Mouse (Mus musculus): Measurements from ENCODE around the gene Cntd1. TPM values are rescaled to one million over a fixed set of nuclear protein-coding genes. Genes with fewer than 3 reads are reported as not detected.

Cntd1 gene
- polyA plus RNA-seq, 1 experiment from 2014 or later = 0.84 TPM

- peak overlapping the region; percentile 84 for H3K27ac ChIP-seq (ENCODE audit: low read length)
- peak overlapping the region; percentile 63 for H3K4me3 ChIP-seq (ENCODE audit: low read length)
- ATAC-seq = peak; percentile 78
- peak overlapping the region; percentile 68 for H3K9ac ChIP-seq (ENCODE audit: low read depth, low read length)
- H3K36me3 ChIP-seq (ENCODE audit: control insufficient read depth, insufficient read depth, low read length) = no peaks in the 10 kb centered on the region
- H3K4me1 ChIP-seq (ENCODE audit: control insufficient read depth, insufficient read depth, low read length) = peaks cover 29% of the 10 kb centered on the region
- peak overlapping the region; percentile 82 for H3K4me2 ChIP-seq (ENCODE audit: low read depth, low read length)
- no peaks in the 10 kb centered on the region for H3K27me3 ChIP-seq (replicated peaks; ENCODE audit: control insufficient read depth, insufficient read depth, low read length)
- no peaks in the 10 kb centered on the region for H3K9me3 ChIP-seq (ENCODE audit: control insufficient read depth, low read length)
- WGBS = 42% methylated on average over 12 of the region's 12 CpGs
These were observed 1.2 kb upstream of the Cntd1 start for GRCm38 (mm10) chr11:101277381-101278222.

GRCm38 (mm10) chr11:101279193-101279569 lies 369 bp downstream of the Cntd1 start:
- no peaks in the 10 kb centered on the region for H3K27me3 ChIP-seq (replicated peaks; ENCODE audit: control insufficient read depth, insufficient read depth, low read length)
- H3K4me1 ChIP-seq (ENCODE audit: control insufficient read depth, insufficient read depth, low read length) = peaks cover 29% of the 10 kb centered on the region
- 0 out of 2 replicates have a peak, but pooled peaks have one; percentile 8 for ATAC-seq
- no peaks in the 10 kb centered on the region for H3K9me3 ChIP-seq (ENCODE audit: control insufficient read depth, low read length)
- H3K9ac ChIP-seq (ENCODE audit: low read depth, low read length) = 0 out of 2 replicates have a peak overlapping the region, but pooled peaks have one; percentile 68
- no peak overlapping the region for H3K27ac ChIP-seq (ENCODE audit: low read length)
- no peaks in the 10 kb centered on the region for H3K36me3 ChIP-seq (ENCODE audit: control insufficient read depth, insufficient read depth, low read length)
- peak overlapping the region; percentile 63 for H3K4me3 ChIP-seq (ENCODE audit: low read length)
- WGBS = 57% methylated on average over 14 of the region's 14 CpGs
- peak overlapping the region; percentile 82 for H3K4me2 ChIP-seq (ENCODE audit: low read depth, low read length)

GRCm38 (mm10) chr11:101280837-101281236 lies 2.0 kb downstream of the Cntd1 start:
- H3K27ac ChIP-seq (ENCODE audit: low read length) = no peak overlapping the region

GRCm38 (mm10) chr11:101282896-101283295 lies 4.1 kb downstream of the Cntd1 start:
- ATAC-seq = no peak
- H3K4me1 ChIP-seq (ENCODE audit: control insufficient read depth, insufficient read depth, low read length) = peaks cover 9% of the 10 kb centered on the region
- no peaks in the 10 kb centered on the region for H3K27me3 ChIP-seq (replicated peaks; ENCODE audit: control insufficient read depth, insufficient read depth, low read length)
- WGBS = 43% methylated on average over 5 of the region's 5 CpGs
- H3K4me2 ChIP-seq (ENCODE audit: low read depth, low read length) = no peak overlapping the region
- no peaks in the 10 kb centered on the region for H3K9me3 ChIP-seq (ENCODE audit: control insufficient read depth, low read length)
- H3K9ac ChIP-seq (ENCODE audit: low read depth, low read length) = no peak overlapping the region
- no peak overlapping the region for H3K27ac ChIP-seq (ENCODE audit: low read length)
- no peaks in the 10 kb centered on the region for H3K36me3 ChIP-seq (ENCODE audit: control insufficient read depth, insufficient read depth, low read length)
- H3K4me3 ChIP-seq (ENCODE audit: low read length) = no peak overlapping the region

More at GRCm38 (mm10) chr11:101280837-101281236, 2.0 kb downstream of the Cntd1 start:
- H3K9me3 ChIP-seq (ENCODE audit: control insufficient read depth, low read length) = no peaks in the 10 kb centered on the region
- no peak overlapping the region for H3K9ac ChIP-seq (ENCODE audit: low read depth, low read length)
- no peak overlapping the region for H3K4me3 ChIP-seq (ENCODE audit: low read length)
- H3K27me3 ChIP-seq (replicated peaks; ENCODE audit: control insufficient read depth, insufficient read depth, low read length) = no peaks in the 10 kb centered on the region
- no peak for ATAC-seq
- no peaks in the 10 kb centered on the region for H3K36me3 ChIP-seq (ENCODE audit: control insufficient read depth, insufficient read depth, low read length)
- WGBS = 54% methylated on average over 7 of the region's 7 CpGs
- no peak overlapping the region for H3K4me2 ChIP-seq (ENCODE audit: low read depth, low read length)
- H3K4me1 ChIP-seq (ENCODE audit: control insufficient read depth, insufficient read depth, low read length) = peaks cover 29% of the 10 kb centered on the region

GRCm38 (mm10) chr11:101283805-101284204 lies 5.0 kb downstream of the Cntd1 start:
- Histone ChIP-seq H3K4me1 (ENCODE audit: control insufficient read depth, insufficient read depth, low read length) (peaks cover 7% of the 10 kb centered on the region), H3K27ac (ENCODE audit: low read length) (no peak overlapping the region), H3K36me3 (ENCODE audit: control insufficient read depth, insufficient read depth, low read length) (no peaks in the 10 kb centered on the region; the same call in 1 of the 2 replicates), H3K27me3 (replicated peaks; ENCODE audit: control insufficient read depth, insufficient read depth, low read length) (no peaks in the 10 kb centered on the region), H3K4me3 (ENCODE audit: low read length) (no peak overlapping the region), H3K4me2 (ENCODE audit: low read depth, low read length) (no peak overlapping the region), H3K9ac (ENCODE audit: low read depth, low read length) (no peak overlapping the region), H3K9me3 (ENCODE audit: control insufficient read depth, low read length) (no peaks in the 10 kb centered on the region)
- ATAC-seq = no peak
- 70% methylated on average over 4 of the region's 4 CpGs for WGBS

GRCm38 (mm10) chr11:101287306-101287705 lies 8.5 kb downstream of the Cntd1 start:
- no peak for ATAC-seq
- 79% methylated on average over 9 of the region's 9 CpGs for WGBS
- H3K9ac ChIP-seq (ENCODE audit: low read depth, low read length) = no peak overlapping the region
- no peaks in the 10 kb centered on the region for H3K9me3 ChIP-seq (ENCODE audit: control insufficient read depth, low read length)
- H3K4me2 ChIP-seq (ENCODE audit: low read depth, low read length) = no peak overlapping the region
- H3K4me3 ChIP-seq (ENCODE audit: low read length) = no peak overlapping the region
- H3K36me3 ChIP-seq (ENCODE audit: control insufficient read depth, insufficient read depth, low read length) = peaks cover 7% of the 10 kb centered on the region; the same call in 1 of the 2 replicates
- H3K4me1 ChIP-seq (ENCODE audit: control insufficient read depth, insufficient read depth, low read length) = no peaks in the 10 kb centered on the region
- no peaks in the 10 kb centered on the region for H3K27me3 ChIP-seq (replicated peaks; ENCODE audit: control insufficient read depth, insufficient read depth, low read length)
- H3K27ac ChIP-seq (ENCODE audit: low read length) = no peak overlapping the region

GRCm38 (mm10) chr11:101291231-101291630 lies 12.4 kb downstream of the Cntd1 start:
- no peak overlapping the region for H3K4me2 ChIP-seq (ENCODE audit: low read depth, low read length)
- H3K4me3 ChIP-seq (ENCODE audit: low read length) = no peak overlapping the region
- no peaks in the 10 kb centered on the region for H3K27me3 ChIP-seq (replicated peaks; ENCODE audit: control insufficient read depth, insufficient read depth, low read length)
- no peak for ATAC-seq
- no peaks in the 10 kb centered on the region for H3K4me1 ChIP-seq (ENCODE audit: control insufficient read depth, insufficient read depth, low read length)
- WGBS = 96% methylated on average over 8 of the region's 8 CpGs
- H3K9ac ChIP-seq (ENCODE audit: low read depth, low read length) = no peak overlapping the region
- no peaks in the 10 kb centered on the region for H3K9me3 ChIP-seq (ENCODE audit: control insufficient read depth, low read length)
- peaks cover 19% of the 10 kb centered on the region for H3K36me3 ChIP-seq (ENCODE audit: control insufficient read depth, insufficient read depth, low read length)
- H3K27ac ChIP-seq (ENCODE audit: low read length) = no peak overlapping the region

- H3K27me3 ChIP-seq (replicated peaks; ENCODE audit: control insufficient read depth, insufficient read depth, low read length) = no peaks in the 10 kb centered on the region
- WGBS = 91% methylated on average over 8 of the region's 8 CpGs
- H3K9ac ChIP-seq (ENCODE audit: low read depth, low read length) = no peak overlapping the region
- no peaks in the 10 kb centered on the region for H3K9me3 ChIP-seq (ENCODE audit: control insufficient read depth, low read length)
- H3K4me1 ChIP-seq (ENCODE audit: control insufficient read depth, insufficient read depth, low read length) = no peaks in the 10 kb centered on the region
- H3K36me3 ChIP-seq (ENCODE audit: control insufficient read depth, insufficient read depth, low read length) = peaks cover 18% of the 10 kb centered on the region; the same call in 1 of the 2 replicates
- no peak overlapping the region for H3K4me3 ChIP-seq (ENCODE audit: low read length)
- no peak overlapping the region for H3K27ac ChIP-seq (ENCODE audit: low read length)
- no peak overlapping the region for H3K4me2 ChIP-seq (ENCODE audit: low read depth, low read length)
- no peak for ATAC-seq
These were observed 16.4 kb downstream of the Cntd1 start for GRCm38 (mm10) chr11:101295191-101295590.

- Histone ChIP-seq H3K4me1 (ENCODE audit: control insufficient read depth, insufficient read depth, low read length) (peaks cover 13% of the 10 kb centered on the region; the same call in 1 of the 2 replicates), H3K27ac (ENCODE audit: low read length) (no peak overlapping the region), H3K4me3 (ENCODE audit: low read length) (peak overlapping the region; percentile 90), H3K4me2 (ENCODE audit: low read depth, low read length) (peak overlapping the region; percentile 85), H3K9me3 (ENCODE audit: control insufficient read depth, low read length) (no peaks in the 10 kb centered on the region), H3K9ac (ENCODE audit: low read depth, low read length) (peak overlapping the region; percentile 87), H3K36me3 (ENCODE audit: control insufficient read depth, insufficient read depth, low read length) (0 out of 2 replicates have a peak, but pooled peaks cover 3% of the 10 kb centered on the region), H3K27me3 (replicated peaks; ENCODE audit: control insufficient read depth, insufficient read depth, low read length) (no peaks in the 10 kb centered on the region)
- 63% methylated on average over 7 of the region's 7 CpGs for WGBS
- ATAC-seq = no peak
These were observed 22.1 kb downstream of the Cntd1 start for GRCm38 (mm10) chr11:101300881-101301280.

Data from intestine, embryonic 16.5 days (tissue).